Mouse (Mus musculus) hindbrain, embryonic 12.5 days (tissue): ENCODE measurements at regions not wholly inside any gene's neighbourhood (a gene's known extent, or its start where the extent isn't known, plus 50 kb on each side); places are given as distances from the start of the nearest gene placed in this dataset.

Source experiments
- ATAC-seq: fragments of 200-750 bp; cut with Nextera tagmentation; 2 replicates; pipeline ENCODE4 v1.8.0; 2017; ENCODE audit warnings: moderate TSS enrichment; ENCODE audit not compliant: low FRiP score
- H3K27ac ChIP-seq: fragments of 300-500 bp; sonication (generic); 2 replicates; pipeline ENCODE4 v1.5.1; 2016; ENCODE audit warnings: mild to moderate bottlenecking
- H3K27me3 ChIP-seq: fragments of 300-500 bp; sonication (generic); 2 replicates; pipeline ENCODE4 v1.6.1; 2016; ENCODE audit warnings: mild to moderate bottlenecking
- H3K36me3 ChIP-seq: fragments of 300-500 bp; sonication (generic); 2 replicates; pipeline ENCODE4 v1.6.1; 2016; ENCODE audit warnings: mild to moderate bottlenecking
- H3K4me1 ChIP-seq: fragments of 300-500 bp; sonication (generic); 2 replicates; pipeline ENCODE4 v1.6.1; 2016
- H3K4me2 ChIP-seq: fragments of 300-500 bp; sonication (generic); replicated peaks from 2 replicates; pipeline ENCODE4 v1.6.1; 2016; ENCODE audit warnings: mild to moderate bottlenecking
- H3K4me3 ChIP-seq: fragments of 300-500 bp; sonication (generic); 2 replicates; pipeline ENCODE4 v1.5.1; 2016; ENCODE audit warnings: mild to moderate bottlenecking
- H3K9ac ChIP-seq: fragments of 300-500 bp; sonication (generic); 2 replicates; pipeline ENCODE4 v1.6.1; 2016; ENCODE audit warnings: mild to moderate bottlenecking, moderate library complexity
- H3K9me3 ChIP-seq: fragments of 300-500 bp; sonication (generic); replicated peaks from 2 replicates; pipeline ENCODE4 v1.6.1; 2016; ENCODE audit warnings: mild to moderate bottlenecking
- WGBS: fragments of 180-500 bp; shearing (Covaris S2); methylation state at CpG from one replicate; pipeline ENCODE4 v1.1.7; 2016; 5-methylcytosine and 5-hydroxymethylcytosine counted together

DNA sequence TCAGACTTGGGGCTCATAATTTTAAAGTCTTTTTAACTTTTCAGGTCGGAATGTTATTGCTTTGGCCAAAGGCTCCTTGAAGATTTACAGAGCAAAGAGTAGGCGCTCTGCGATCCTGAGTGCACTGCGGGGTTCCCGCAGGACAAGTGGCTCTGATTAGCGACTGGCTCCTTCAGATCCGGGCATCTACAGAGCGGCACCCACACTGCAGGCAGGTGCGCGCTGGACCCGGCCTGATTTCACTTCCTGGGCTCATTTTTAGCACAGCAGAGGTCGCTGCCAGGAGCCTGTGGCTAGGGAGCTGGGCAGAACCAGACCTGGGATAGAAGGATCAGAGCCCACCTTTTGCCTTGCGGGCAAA lies 156.6 kb downstream of the Matn1 start:
- Histone ChIP-seq H3K4me1 (peaks cover 15% of the 10 kb centered on the region), H3K9me3 (no peaks in the 10 kb centered on the region), H3K27me3 (peaks cover 13% of the 10 kb centered on the region), H3K36me3 (no peaks in the 10 kb centered on the region), H3K4me3 (no peak overlapping the region), H3K9ac (no peak overlapping the region), H3K4me2 (peak overlapping the region; percentile 32), H3K27ac (no peak overlapping the region)
- 12% methylated on average over 13 of the region's 13 CpGs for WGBS
- ATAC-seq, result no peak

DNA sequence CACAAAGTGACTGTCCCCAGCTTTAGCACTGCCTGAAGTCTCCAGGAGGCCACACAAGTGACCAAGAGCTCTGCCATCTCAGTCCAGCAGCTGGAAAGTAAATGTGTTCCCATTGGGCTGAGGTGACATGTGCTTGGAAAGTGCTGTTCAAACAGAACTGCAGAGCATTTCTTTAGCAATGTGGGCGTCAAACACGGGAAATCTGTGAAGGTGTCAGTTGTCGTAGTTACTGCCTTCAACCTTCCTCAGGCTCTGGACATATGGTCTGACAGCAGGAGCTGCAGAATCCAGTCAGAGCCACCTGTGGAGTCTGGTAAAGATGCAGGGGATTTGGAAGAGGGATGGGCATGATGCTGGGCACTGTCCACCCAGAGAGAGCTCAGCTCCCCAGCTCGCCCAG lies 158.0 kb downstream of the Matn1 start:
- no peak overlapping the region for H3K27ac ChIP-seq
- no peak overlapping the region for H3K4me3 ChIP-seq
- ATAC-seq, result no peak
- H3K36me3 ChIP-seq, result no peaks in the 10 kb centered on the region
- no peak overlapping the region for H3K4me2 ChIP-seq
- peaks cover 17% of the 10 kb centered on the region for H3K4me1 ChIP-seq
- WGBS, result 72% methylated on average over 4 of the region's 4 CpGs
- peaks cover 13% of the 10 kb centered on the region for H3K27me3 ChIP-seq
- H3K9me3 ChIP-seq, result no peaks in the 10 kb centered on the region
- no peak overlapping the region for H3K9ac ChIP-seq

- Histone ChIP-seq H3K36me3 (no peaks in the 10 kb centered on the region), H3K9ac (no peak overlapping the region), H3K4me2 (no peak overlapping the region), H3K27me3 (peaks cover 8% of the 10 kb centered on the region; the same call in 1 of the 2 replicates), H3K4me3 (no peak overlapping the region), H3K4me1 (peaks cover 8% of the 10 kb centered on the region; the same call in 1 of the 2 replicates), H3K27ac (no peak overlapping the region), H3K9me3 (no peaks in the 10 kb centered on the region)
- 52% methylated on average over 13 of the region's 13 CpGs for WGBS
- no peak for ATAC-seq
Measured at GRCm38 (mm10) chr4:131107127-131107857, 163.1 kb downstream of the Matn1 start.

DNA sequence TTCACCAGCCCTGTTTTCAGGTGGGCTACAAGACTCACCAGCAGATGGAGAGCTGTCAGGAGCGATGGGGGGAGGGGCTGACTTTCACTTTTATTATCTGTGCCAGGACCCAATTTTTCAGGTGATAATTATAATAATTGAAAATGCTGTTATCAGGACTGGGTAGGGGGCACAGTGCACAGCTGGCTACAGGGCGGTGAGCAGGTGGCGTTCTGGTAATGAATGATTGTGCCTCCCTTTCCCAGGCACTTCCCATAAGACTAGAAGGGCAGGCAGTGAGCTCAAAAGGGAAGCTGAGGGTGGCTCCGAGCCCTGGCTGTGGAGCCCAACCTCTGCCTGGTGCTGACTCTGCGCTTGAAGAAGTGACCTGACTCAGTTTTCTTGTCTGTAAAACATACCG lies 168.4 kb downstream of the Matn1 start:
- WGBS, result 66% methylated on average over 6 of the region's 6 CpGs
- H3K4me2 ChIP-seq, result no peak overlapping the region
- no peaks in the 10 kb centered on the region for H3K36me3 ChIP-seq
- no peak overlapping the region for H3K27ac ChIP-seq
- no peaks in the 10 kb centered on the region for H3K9me3 ChIP-seq
- H3K4me3 ChIP-seq, result no peak overlapping the region
- H3K9ac ChIP-seq, result no peak overlapping the region
- H3K4me1 ChIP-seq, result peaks cover 3% of the 10 kb centered on the region
- peaks cover 13% of the 10 kb centered on the region; the same call in 1 of the 2 replicates for H3K27me3 ChIP-seq
- 0 out of 2 replicates have a peak, but pooled peaks have one; percentile 31 for ATAC-seq

DNA sequence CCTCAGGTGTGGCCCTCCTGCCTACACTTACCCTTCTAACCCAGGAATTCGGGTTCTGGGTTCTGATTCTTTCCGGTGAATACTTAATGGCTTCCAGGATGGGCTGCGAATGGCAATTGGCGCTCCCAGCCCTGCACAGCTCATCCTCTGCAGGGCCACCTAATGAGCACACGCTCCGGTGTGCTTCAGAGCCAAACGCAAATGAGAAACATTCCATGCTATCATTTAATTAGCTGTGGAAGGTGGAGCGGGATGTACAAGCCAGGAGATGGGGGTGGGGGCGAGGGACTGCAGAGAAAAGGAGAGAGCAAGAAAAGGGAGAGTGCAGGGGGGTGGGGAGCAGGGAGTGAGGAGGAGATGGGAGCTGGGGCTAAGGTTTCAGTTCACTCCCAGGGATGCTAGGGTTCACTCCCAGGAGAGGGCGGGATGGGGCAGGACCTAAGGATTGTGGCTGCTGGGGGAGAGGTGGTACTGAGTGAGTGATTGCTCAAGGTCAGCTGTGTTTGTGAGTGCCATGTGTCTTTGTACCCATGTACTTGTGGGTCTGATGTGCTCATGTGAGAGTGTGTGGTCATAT lies 169.6 kb downstream of the Matn1 start:
- H3K27ac ChIP-seq, result no peak overlapping the region
- H3K9me3 ChIP-seq, result no peaks in the 10 kb centered on the region
- no peak overlapping the region for H3K4me2 ChIP-seq
- no peaks in the 10 kb centered on the region for H3K36me3 ChIP-seq
- H3K4me3 ChIP-seq, result no peak overlapping the region
- H3K9ac ChIP-seq, result no peak overlapping the region
- peak; percentile 9; the same call in 1 of the 2 replicates for ATAC-seq
- H3K4me1 ChIP-seq, result peaks cover 3% of the 10 kb centered on the region; the same call in 1 of the 2 replicates
- peaks cover 7% of the 10 kb centered on the region; the same call in 1 of the 2 replicates for H3K27me3 ChIP-seq
- 35% methylated on average over 10 of the region's 10 CpGs for WGBS

DNA sequence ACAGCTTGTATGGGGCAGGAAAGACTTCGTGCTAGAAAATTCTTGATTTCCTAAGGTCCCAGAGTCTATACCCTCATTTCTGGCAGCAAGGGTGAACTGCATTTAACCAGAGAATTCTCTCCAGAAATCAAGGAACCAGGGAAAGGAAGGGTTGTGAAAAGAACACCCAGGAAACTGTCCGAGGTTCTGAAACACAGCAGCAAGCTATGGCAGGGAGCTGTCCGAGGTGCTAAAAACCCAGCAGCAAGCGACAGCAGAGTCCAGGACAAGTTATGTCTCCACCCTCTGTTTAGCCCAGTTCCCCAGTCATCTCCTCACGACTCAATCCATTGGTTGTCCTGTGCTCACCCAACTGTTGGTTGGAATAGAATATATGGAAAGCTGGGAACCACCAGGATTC lies 171.1 kb downstream of the Matn1 start:
- Histone ChIP-seq H3K27me3 (peaks cover 9% of the 10 kb centered on the region; the same call in 1 of the 2 replicates), H3K4me3 (no peak overlapping the region), H3K4me2 (no peak overlapping the region), H3K27ac (no peak overlapping the region), H3K9ac (no peak overlapping the region), H3K36me3 (no peaks in the 10 kb centered on the region), H3K4me1 (peaks cover 3% of the 10 kb centered on the region; the same call in 1 of the 2 replicates), H3K9me3 (no peaks in the 10 kb centered on the region)
- 11% methylated on average over 5 of the region's 5 CpGs for WGBS
- no peak for ATAC-seq

GRCm38 (mm10) chr4:131118586-131118985 lies 174.4 kb downstream of the Matn1 start:
- peaks cover 9% of the 10 kb centered on the region; the same call in 1 of the 2 replicates for H3K27me3 ChIP-seq
- no peaks in the 10 kb centered on the region for H3K36me3 ChIP-seq
- H3K9me3 ChIP-seq, result no peaks in the 10 kb centered on the region
- 49% methylated on average over 4 of the region's 4 CpGs for WGBS
- H3K27ac ChIP-seq, result no peak overlapping the region
- no peak overlapping the region for H3K4me3 ChIP-seq
- ATAC-seq, result no peak
- no peak overlapping the region for H3K4me2 ChIP-seq
- no peak overlapping the region for H3K9ac ChIP-seq
- no peaks in the 10 kb centered on the region; the same call in 1 of the 2 replicates for H3K4me1 ChIP-seq

DNA sequence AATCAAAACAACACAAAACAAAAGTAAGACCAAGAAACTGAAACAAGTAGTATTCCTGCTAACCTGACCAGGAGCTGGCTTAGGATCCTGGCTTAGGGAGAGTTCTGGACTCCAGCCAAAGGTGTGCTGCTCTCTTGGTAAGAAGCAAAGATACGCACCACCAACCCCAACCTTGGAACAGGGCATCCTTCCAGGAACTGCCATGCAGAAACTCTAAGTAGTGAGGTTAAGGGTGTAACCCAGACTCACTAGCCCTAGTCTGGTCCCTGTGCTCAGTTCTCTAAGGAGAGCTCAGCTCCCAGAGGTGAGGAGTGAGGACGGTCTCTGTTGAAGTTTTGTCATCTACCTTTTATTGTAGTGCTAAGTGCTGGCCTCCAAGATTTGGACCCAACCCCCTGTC lies 175.4 kb downstream of the Matn1 start:
- Histone ChIP-seq H3K27ac (no peak overlapping the region), H3K4me2 (no peak overlapping the region), H3K36me3 (no peaks in the 10 kb centered on the region), H3K9ac (no peak overlapping the region), H3K4me3 (no peak overlapping the region), H3K9me3 (no peaks in the 10 kb centered on the region), H3K27me3 (peaks cover 6% of the 10 kb centered on the region; the same call in 1 of the 2 replicates), H3K4me1 (no peaks in the 10 kb centered on the region)
- ATAC-seq, result no peak
- 86% methylated on average over 2 of the region's 2 CpGs for WGBS

GRCm38 (mm10) chr4:131120680-131121079 lies 176.5 kb downstream of the Matn1 start:
- no peak overlapping the region for H3K27ac ChIP-seq
- 88% methylated on average over 5 of the region's 5 CpGs for WGBS
- H3K4me3 ChIP-seq, result no peak overlapping the region
- H3K9me3 ChIP-seq, result no peaks in the 10 kb centered on the region
- no peak overlapping the region for H3K9ac ChIP-seq
- peaks cover 4% of the 10 kb centered on the region; the same call in 1 of the 2 replicates for H3K27me3 ChIP-seq
- ATAC-seq, result no peak
- peaks cover 3% of the 10 kb centered on the region; the same call in 1 of the 2 replicates for H3K4me1 ChIP-seq
- H3K4me2 ChIP-seq, result no peak overlapping the region
- no peaks in the 10 kb centered on the region for H3K36me3 ChIP-seq

GRCm38 (mm10) chr4:131125975-131126374 lies 181.8 kb downstream of the Matn1 start:
- Histone ChIP-seq H3K9ac (no peak overlapping the region), H3K27ac (no peak overlapping the region), H3K4me2 (no peak overlapping the region), H3K4me1 (peaks cover 7% of the 10 kb centered on the region; the same call in 1 of the 2 replicates), H3K4me3 (no peak overlapping the region), H3K27me3 (no peaks in the 10 kb centered on the region), H3K36me3 (no peaks in the 10 kb centered on the region), H3K9me3 (no peaks in the 10 kb centered on the region)
- no peak for ATAC-seq
- 29% methylated on average over 7 of the region's 7 CpGs for WGBS

GRCm38 (mm10) chr4:131126901-131127300 lies 182.7 kb downstream of the Matn1 start:
- H3K27ac ChIP-seq, result no peak overlapping the region
- ATAC-seq, result no peak
- H3K27me3 ChIP-seq, result no peaks in the 10 kb centered on the region
- no peaks in the 10 kb centered on the region for H3K36me3 ChIP-seq
- H3K9ac ChIP-seq, result no peak overlapping the region
- WGBS, result 85% methylated on average over 6 of the region's 6 CpGs
- H3K4me1 ChIP-seq, result peaks cover 7% of the 10 kb centered on the region; the same call in 1 of the 2 replicates
- H3K4me3 ChIP-seq, result no peak overlapping the region
- H3K4me2 ChIP-seq, result no peak overlapping the region
- no peaks in the 10 kb centered on the region for H3K9me3 ChIP-seq

DNA sequence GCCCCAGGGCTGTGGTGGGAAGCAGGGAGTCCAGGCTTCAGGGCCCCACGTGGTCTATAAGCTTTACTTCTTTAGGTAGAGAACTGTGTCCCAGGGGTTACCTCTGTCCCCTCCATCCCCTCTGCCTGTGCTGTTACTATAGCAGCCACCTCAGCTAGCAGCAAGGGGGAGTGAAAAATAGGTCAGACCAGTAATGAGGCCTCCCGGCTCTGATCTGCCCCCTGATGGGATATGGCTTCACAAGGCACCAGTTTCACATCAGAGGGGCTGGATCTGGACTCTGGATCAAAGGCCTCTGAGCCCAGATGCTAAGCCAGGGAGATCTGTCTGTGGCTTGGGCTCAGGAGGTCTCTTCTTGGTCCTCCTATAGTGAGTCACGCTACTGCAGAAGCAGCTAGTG lies 184.5 kb downstream of the Matn1 start:
- no peak overlapping the region for H3K4me3 ChIP-seq
- H3K4me2 ChIP-seq, result no peak overlapping the region
- H3K4me1 ChIP-seq, result peaks cover 7% of the 10 kb centered on the region; the same call in 1 of the 2 replicates
- WGBS, result 38% methylated on average over 3 of the region's 3 CpGs
- no peak for ATAC-seq
- no peaks in the 10 kb centered on the region for H3K36me3 ChIP-seq
- H3K9me3 ChIP-seq, result no peaks in the 10 kb centered on the region
- no peak overlapping the region for H3K9ac ChIP-seq
- H3K27ac ChIP-seq, result no peak overlapping the region
- 0 out of 2 replicates have a peak, but pooled peaks cover 5% of the 10 kb centered on the region for H3K27me3 ChIP-seq
